Mouse (Mus musculus): Measurements from ENCODE around the gene Rnf220. TPM values are rescaled to one million over a fixed set of nuclear protein-coding genes. Genes with fewer than 3 reads are reported as not detected.

The Rnf220 gene
- polyA plus RNA-seq, 1 experiment from 2014 or later: 55.5 TPM

- Histone ChIP-seq H3K27me3 (ENCODE audit: control insufficient read depth, insufficient read depth, low read length) (no peaks in the 10 kb centered on the region), H3K36me3 (ENCODE audit: control insufficient read depth, insufficient read depth, low read length) (peaks cover 17% of the 10 kb centered on the region), H3K4me2 (replicated peaks; ENCODE audit: low read depth, low read length) (no peak overlapping the region), H3K9me3 (ENCODE audit: control insufficient read depth, low read length) (no peaks in the 10 kb centered on the region), H3K4me1 (replicated peaks; ENCODE audit: control insufficient read depth, insufficient read depth, low read length) (peaks cover 14% of the 10 kb centered on the region), H3K27ac (ENCODE audit: low read depth, low read length) (no peak overlapping the region), H3K4me3 (ENCODE audit: low read depth, low read length) (no peak overlapping the region), H3K9ac (ENCODE audit: low read depth, low read length) (0 out of 2 replicates have a peak overlapping the region, but pooled peaks have one; percentile 19)
- WGBS: 91% methylated on average over 8 of the region's 8 CpGs
- ATAC-seq (ENCODE audit: low FRiP score): no peak
- DNase-seq (ENCODE audit: low spot score): no peak
These were observed 216.4 kb downstream of the Rnf220 start for GRCm38 (mm10) chr4:117280397-117280930.

- 89% methylated on average over 2 of the region's 2 CpGs for WGBS
- Histone ChIP-seq H3K27ac (ENCODE audit: low read depth, low read length) (no peak overlapping the region), H3K4me2 (replicated peaks; ENCODE audit: low read depth, low read length) (no peak overlapping the region), H3K4me3 (ENCODE audit: low read depth, low read length) (no peak overlapping the region), H3K36me3 (ENCODE audit: control insufficient read depth, insufficient read depth, low read length) (peaks cover 19% of the 10 kb centered on the region), H3K27me3 (ENCODE audit: control insufficient read depth, insufficient read depth, low read length) (no peaks in the 10 kb centered on the region), H3K4me1 (replicated peaks; ENCODE audit: control insufficient read depth, insufficient read depth, low read length) (peaks cover 14% of the 10 kb centered on the region), H3K9me3 (ENCODE audit: control insufficient read depth, low read length) (no peaks in the 10 kb centered on the region), H3K9ac (ENCODE audit: low read depth, low read length) (no peak overlapping the region)
- ATAC-seq (ENCODE audit: low FRiP score) (no peak), DNase-seq (ENCODE audit: low spot score) (no peak)
These were observed 217.6 kb downstream of the Rnf220 start for GRCm38 (mm10) chr4:117279253-117279642.

- peaks cover 10% of the 10 kb centered on the region for H3K4me1 ChIP-seq (replicated peaks; ENCODE audit: control insufficient read depth, insufficient read depth, low read length)
- no peak overlapping the region for H3K9ac ChIP-seq (ENCODE audit: low read depth, low read length)
- H3K4me2 ChIP-seq (replicated peaks; ENCODE audit: low read depth, low read length): no peak overlapping the region
- DNase-seq (ENCODE audit: low spot score) (no peak), ATAC-seq (ENCODE audit: low FRiP score) (no peak)
- no peak overlapping the region for H3K27ac ChIP-seq (ENCODE audit: low read depth, low read length)
- H3K27me3 ChIP-seq (ENCODE audit: control insufficient read depth, insufficient read depth, low read length): no peaks in the 10 kb centered on the region
- WGBS: 80% methylated on average over 10 of the region's 10 CpGs
- peaks cover 23% of the 10 kb centered on the region for H3K36me3 ChIP-seq (ENCODE audit: control insufficient read depth, insufficient read depth, low read length)
- no peak overlapping the region for H3K4me3 ChIP-seq (ENCODE audit: low read depth, low read length)
- H3K9me3 ChIP-seq (ENCODE audit: control insufficient read depth, low read length): no peaks in the 10 kb centered on the region
These were observed 218.2 kb downstream of the Rnf220 start for GRCm38 (mm10) chr4:117278381-117279252.

- peaks cover 13% of the 10 kb centered on the region for H3K4me1 ChIP-seq (replicated peaks; ENCODE audit: control insufficient read depth, insufficient read depth, low read length)
- H3K4me2 ChIP-seq (replicated peaks; ENCODE audit: low read depth, low read length): no peak overlapping the region
- DNase-seq (ENCODE audit: low spot score) (no peak), ATAC-seq (ENCODE audit: low FRiP score) (no peak)
- peaks cover 25% of the 10 kb centered on the region for H3K36me3 ChIP-seq (ENCODE audit: control insufficient read depth, insufficient read depth, low read length)
- no peak overlapping the region for H3K27ac ChIP-seq (ENCODE audit: low read depth, low read length)
- H3K27me3 ChIP-seq (ENCODE audit: control insufficient read depth, insufficient read depth, low read length): no peaks in the 10 kb centered on the region
- WGBS: 87% methylated on average over 7 of the region's 7 CpGs
- H3K9ac ChIP-seq (ENCODE audit: low read depth, low read length): no peak overlapping the region
- H3K4me3 ChIP-seq (ENCODE audit: low read depth, low read length): no peak overlapping the region
- no peaks in the 10 kb centered on the region for H3K9me3 ChIP-seq (ENCODE audit: control insufficient read depth, low read length)
These were observed 219.2 kb downstream of the Rnf220 start for GRCm38 (mm10) chr4:117277687-117278086.

- 87% methylated on average over 13 of the region's 13 CpGs for WGBS
- no peak for ATAC-seq (ENCODE audit: low FRiP score)
- Histone ChIP-seq H3K27ac (ENCODE audit: low read depth, low read length) (peak overlapping the region; percentile 80), H3K9ac (ENCODE audit: low read depth, low read length) (no peak overlapping the region), H3K27me3 (ENCODE audit: control insufficient read depth, insufficient read depth, low read length) (no peaks in the 10 kb centered on the region), H3K9me3 (ENCODE audit: control insufficient read depth, low read length) (no peaks in the 10 kb centered on the region), H3K4me3 (ENCODE audit: low read depth, low read length) (no peak overlapping the region), H3K4me2 (replicated peaks; ENCODE audit: low read depth, low read length) (no peak overlapping the region), H3K4me1 (replicated peaks; ENCODE audit: control insufficient read depth, insufficient read depth, low read length) (peaks cover 10% of the 10 kb centered on the region), H3K36me3 (ENCODE audit: control insufficient read depth, insufficient read depth, low read length) (peaks cover 25% of the 10 kb centered on the region)
- no peak for DNase-seq (ENCODE audit: low spot score)
These were observed 219.8 kb downstream of the Rnf220 start for GRCm38 (mm10) chr4:117277021-117277420.

- H3K4me2 ChIP-seq (replicated peaks; ENCODE audit: low read depth, low read length): no peak overlapping the region
- H3K27me3 ChIP-seq (ENCODE audit: control insufficient read depth, insufficient read depth, low read length): no peaks in the 10 kb centered on the region; the same call in 1 of the 2 replicates
- peaks cover 10% of the 10 kb centered on the region for H3K4me1 ChIP-seq (replicated peaks; ENCODE audit: control insufficient read depth, insufficient read depth, low read length)
- DNase-seq (ENCODE audit: low spot score) (peak; percentile 52), ATAC-seq (ENCODE audit: low FRiP score) (peak; percentile 52)
- H3K9me3 ChIP-seq (ENCODE audit: control insufficient read depth, low read length): no peaks in the 10 kb centered on the region
- WGBS: 75% methylated on average over 17 of the region's 17 CpGs
- H3K4me3 ChIP-seq (ENCODE audit: low read depth, low read length): no peak overlapping the region
- H3K36me3 ChIP-seq (ENCODE audit: control insufficient read depth, insufficient read depth, low read length): peaks cover 25% of the 10 kb centered on the region
- no peak overlapping the region for H3K9ac ChIP-seq (ENCODE audit: low read depth, low read length)
- H3K27ac ChIP-seq (ENCODE audit: low read depth, low read length): peak overlapping the region; percentile 80
These were observed 220.6 kb downstream of the Rnf220 start for GRCm38 (mm10) chr4:117276281-117276711.

GRCm38 (mm10) chr4:117274720-117275119 is 222.1 kb downstream of the Rnf220 start:
- ATAC-seq (ENCODE audit: low FRiP score) (no peak), DNase-seq (ENCODE audit: low spot score) (no peak)
- Histone ChIP-seq H3K4me3 (ENCODE audit: low read depth, low read length) (no peak overlapping the region), H3K4me1 (replicated peaks; ENCODE audit: control insufficient read depth, insufficient read depth, low read length) (peaks cover 10% of the 10 kb centered on the region), H3K9ac (ENCODE audit: low read depth, low read length) (no peak overlapping the region), H3K27ac (ENCODE audit: low read depth, low read length) (no peak overlapping the region), H3K36me3 (ENCODE audit: control insufficient read depth, insufficient read depth, low read length) (peaks cover 25% of the 10 kb centered on the region), H3K27me3 (ENCODE audit: control insufficient read depth, insufficient read depth, low read length) (no peaks in the 10 kb centered on the region; the same call in 1 of the 2 replicates), H3K9me3 (ENCODE audit: control insufficient read depth, low read length) (no peaks in the 10 kb centered on the region), H3K4me2 (replicated peaks; ENCODE audit: low read depth, low read length) (no peak overlapping the region)
- WGBS: 95% methylated on average over 4 of the region's 4 CpGs

GRCm38 (mm10) chr4:117272459-117272858 is 224.4 kb downstream of the Rnf220 start:
- 8% methylated on average over 12 of the region's 12 CpGs for WGBS
- Histone ChIP-seq H3K4me1 (replicated peaks; ENCODE audit: control insufficient read depth, insufficient read depth, low read length) (peaks cover 7% of the 10 kb centered on the region), H3K27me3 (ENCODE audit: control insufficient read depth, insufficient read depth, low read length) (no peaks in the 10 kb centered on the region; the same call in 1 of the 2 replicates), H3K9ac (ENCODE audit: low read depth, low read length) (no peak overlapping the region), H3K4me3 (ENCODE audit: low read depth, low read length) (no peak overlapping the region), H3K36me3 (ENCODE audit: control insufficient read depth, insufficient read depth, low read length) (peaks cover 20% of the 10 kb centered on the region), H3K9me3 (ENCODE audit: control insufficient read depth, low read length) (no peaks in the 10 kb centered on the region), H3K4me2 (replicated peaks; ENCODE audit: low read depth, low read length) (no peak overlapping the region), H3K27ac (ENCODE audit: low read depth, low read length) (peak overlapping the region; percentile 61)
- ATAC-seq (ENCODE audit: low FRiP score): peak; percentile 58
- peak; percentile 55 for DNase-seq (ENCODE audit: low spot score)

Data from hindbrain, embryonic 11.5 days (tissue).